Mouse (Mus musculus): ENCODE measurements around the gene Grk3. TPM values are rescaled to one million over a fixed set of nuclear protein-coding genes. Genes with fewer than 3 reads are reported as not detected.

Gene Grk3
- polyA plus RNA-seq, 1 experiment from 2014 or later = 20.6 TPM

- Histone ChIP-seq H3K27me3 (no peaks in the 10 kb centered on the region), H3K4me1 (peaks cover 8% of the 10 kb centered on the region; the same call in 1 of the 2 replicates), H3K4me2 (no peak overlapping the region), H3K27ac (no peak overlapping the region), H3K9me3 (no peaks in the 10 kb centered on the region), H3K36me3 (no peaks in the 10 kb centered on the region), H3K4me3 (no peak overlapping the region), H3K9ac (no peak overlapping the region)
- ATAC-seq (ENCODE audit: borderline replicate concordance, extremely low read depth, low FRiP score, low TSS enrichment) = no peak; the same call in 1 of the 2 replicates
- 63% methylated on average over 7 of the region's 7 CpGs for WGBS
Observed at GRCm38 (mm10) chr5:113005941-113006391, 9.6 kb downstream of the Grk3 start.

DNA sequence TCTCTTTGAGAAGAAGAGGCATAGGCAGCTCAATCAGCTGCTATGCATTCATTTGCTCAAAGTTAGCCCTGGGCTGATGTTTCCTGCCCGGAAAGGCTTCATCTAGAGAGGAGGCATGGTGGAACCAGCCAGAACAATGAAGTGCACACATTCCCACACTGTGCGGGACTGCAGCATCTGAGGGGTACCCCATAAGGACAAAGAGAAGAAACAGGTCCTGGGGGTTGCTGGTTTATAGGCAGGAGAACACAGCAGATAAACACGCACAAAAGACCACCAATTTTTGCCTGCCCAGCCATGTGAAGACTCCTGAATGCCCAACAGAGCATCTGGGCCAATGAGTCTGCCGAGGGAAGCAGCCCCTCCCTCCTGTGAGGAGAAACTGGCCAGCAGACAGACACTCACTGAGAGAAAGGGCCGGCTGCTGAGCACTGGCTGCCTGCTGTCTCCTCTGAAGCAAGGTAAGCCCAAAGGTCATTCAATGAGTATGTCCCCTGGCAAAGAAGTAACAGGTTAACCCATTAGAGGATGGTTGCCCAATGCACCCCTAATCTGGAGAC, 12.7 kb downstream of the Grk3 start:
- no peak overlapping the region for H3K9ac ChIP-seq
- H3K4me1 ChIP-seq = no peaks in the 10 kb centered on the region
- H3K36me3 ChIP-seq = no peaks in the 10 kb centered on the region
- no peaks in the 10 kb centered on the region for H3K9me3 ChIP-seq
- H3K4me3 ChIP-seq = no peak overlapping the region
- no peak overlapping the region for H3K4me2 ChIP-seq
- WGBS = 52% methylated on average over 5 of the region's 5 CpGs
- H3K27me3 ChIP-seq = no peaks in the 10 kb centered on the region
- ATAC-seq (ENCODE audit: borderline replicate concordance, extremely low read depth, low FRiP score, low TSS enrichment) = no peak
- H3K27ac ChIP-seq = no peak overlapping the region

GRCm38 (mm10) chr5:112999227-112999626, 16.4 kb downstream of the Grk3 start:
- no peak for ATAC-seq (ENCODE audit: borderline replicate concordance, extremely low read depth, low FRiP score, low TSS enrichment)
- H3K27me3 ChIP-seq = no peaks in the 10 kb centered on the region
- H3K27ac ChIP-seq = no peak overlapping the region
- whole genome bisulfite sequencing = 76% methylated on average over 8 of the region's 8 CpGs
- H3K4me2 ChIP-seq = no peak overlapping the region
- H3K36me3 ChIP-seq = peaks cover 11% of the 10 kb centered on the region
- no peak overlapping the region for H3K4me3 ChIP-seq
- no peak overlapping the region for H3K9ac ChIP-seq
- no peaks in the 10 kb centered on the region for H3K9me3 ChIP-seq
- H3K4me1 ChIP-seq = no peaks in the 10 kb centered on the region

DNA sequence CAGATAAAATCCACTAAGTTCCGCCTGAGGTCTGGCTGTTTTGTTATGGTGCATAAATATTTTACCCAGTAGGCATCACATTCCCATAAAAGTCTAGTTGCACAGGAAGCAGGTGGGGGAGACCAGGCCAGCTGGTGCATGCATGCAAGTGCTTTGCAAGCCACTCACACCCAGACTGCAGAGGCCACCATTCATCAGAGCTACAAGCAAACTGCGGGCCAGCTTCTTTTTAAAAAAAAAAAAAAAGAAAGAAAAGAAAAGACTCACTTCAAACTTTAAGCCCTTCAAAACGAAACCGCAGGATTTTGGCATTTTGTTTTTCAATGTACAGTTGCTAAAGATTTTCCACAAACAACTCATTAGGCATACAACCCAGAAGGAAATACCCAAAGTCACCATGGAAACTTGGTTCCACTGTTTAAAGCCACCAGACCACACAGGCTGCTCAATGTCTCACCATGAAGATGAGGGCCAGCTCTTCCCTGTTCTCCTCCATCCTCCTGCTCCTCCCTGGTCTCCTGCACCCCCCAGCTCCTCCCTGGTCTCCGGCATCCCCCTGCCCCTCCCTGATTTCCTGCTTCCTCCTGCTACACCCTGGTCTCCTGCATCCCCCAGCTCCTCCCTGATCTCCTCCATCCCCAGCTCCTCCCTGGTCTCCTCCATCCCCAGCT, 17.9 kb downstream of the Grk3 start:
- H3K4me2 ChIP-seq = no peak overlapping the region
- H3K36me3 ChIP-seq = peaks cover 11% of the 10 kb centered on the region
- no peak for ATAC-seq (ENCODE audit: borderline replicate concordance, extremely low read depth, low FRiP score, low TSS enrichment)
- no peaks in the 10 kb centered on the region for H3K4me1 ChIP-seq
- H3K9ac ChIP-seq = no peak overlapping the region
- H3K9me3 ChIP-seq = no peaks in the 10 kb centered on the region
- no peak overlapping the region for H3K4me3 ChIP-seq
- WGBS = 65% methylated on average over 5 of the region's 5 CpGs
- H3K27me3 ChIP-seq = no peaks in the 10 kb centered on the region
- no peak overlapping the region for H3K27ac ChIP-seq

DNA sequence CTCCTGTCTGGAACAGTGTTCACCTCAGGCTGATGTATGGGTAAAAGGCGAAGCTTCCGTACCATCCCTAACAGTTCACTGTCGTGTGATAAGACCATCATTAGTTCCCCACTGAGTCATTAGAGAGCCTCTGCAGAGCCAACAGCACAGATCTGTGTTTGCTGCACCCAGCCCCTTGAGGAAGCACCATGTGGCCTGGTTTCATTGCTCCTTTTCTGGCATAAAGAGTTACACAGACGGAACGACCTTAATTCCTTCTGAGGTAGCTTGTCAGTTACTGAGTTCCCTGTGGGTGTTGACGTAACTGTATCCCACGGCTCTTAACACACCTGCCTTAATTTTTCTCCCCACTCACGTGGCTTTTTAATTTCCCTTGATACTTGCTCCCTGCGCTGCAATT, 24.3 kb downstream of the Grk3 start:
- no peak overlapping the region for H3K27ac ChIP-seq
- WGBS = 79% methylated on average over 9 of the region's 9 CpGs

DNA sequence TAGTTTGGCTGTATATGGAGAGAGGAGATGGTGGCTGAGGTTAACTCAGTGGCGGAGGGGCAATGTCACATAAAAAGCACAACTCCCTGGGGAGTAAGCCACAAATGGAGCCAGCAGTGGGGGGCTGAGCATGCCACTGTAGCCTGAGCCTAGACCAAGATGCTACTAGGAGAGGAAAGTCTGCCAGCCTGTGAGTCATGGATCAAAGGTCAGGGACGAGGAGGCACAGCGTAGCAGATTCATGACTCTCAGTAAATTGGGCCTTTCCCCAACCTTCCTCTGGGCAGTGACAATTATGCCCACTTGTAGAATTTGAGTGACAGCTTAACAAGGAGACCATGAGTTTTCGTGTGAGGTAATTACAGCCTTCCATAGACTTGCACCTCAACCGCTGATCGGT, 33.7 kb downstream of the Grk3 start:
- H3K27me3 ChIP-seq = no peaks in the 10 kb centered on the region
- H3K27ac ChIP-seq = no peak overlapping the region
- 86% methylated on average over 6 of the region's 6 CpGs for WGBS
- H3K9ac ChIP-seq = no peak overlapping the region
- H3K36me3 ChIP-seq = no peaks in the 10 kb centered on the region
- no peak for ATAC-seq (ENCODE audit: borderline replicate concordance, extremely low read depth, low FRiP score, low TSS enrichment)
- no peak overlapping the region for H3K4me3 ChIP-seq
- H3K4me1 ChIP-seq = no peaks in the 10 kb centered on the region
- no peaks in the 10 kb centered on the region for H3K9me3 ChIP-seq
- H3K4me2 ChIP-seq = no peak overlapping the region

More for the DNA sequence above, 24.3 kb downstream of the Grk3 start:
- no peak for ATAC-seq (ENCODE audit: borderline replicate concordance, extremely low read depth, low FRiP score, low TSS enrichment)
- H3K9ac ChIP-seq = no peak overlapping the region
- no peak overlapping the region for H3K4me2 ChIP-seq
- H3K27me3 ChIP-seq = no peaks in the 10 kb centered on the region
- H3K4me3 ChIP-seq = no peak overlapping the region
- no peaks in the 10 kb centered on the region for H3K9me3 ChIP-seq
- H3K4me1 ChIP-seq = no peaks in the 10 kb centered on the region
- peaks cover 10% of the 10 kb centered on the region for H3K36me3 ChIP-seq

DNA sequence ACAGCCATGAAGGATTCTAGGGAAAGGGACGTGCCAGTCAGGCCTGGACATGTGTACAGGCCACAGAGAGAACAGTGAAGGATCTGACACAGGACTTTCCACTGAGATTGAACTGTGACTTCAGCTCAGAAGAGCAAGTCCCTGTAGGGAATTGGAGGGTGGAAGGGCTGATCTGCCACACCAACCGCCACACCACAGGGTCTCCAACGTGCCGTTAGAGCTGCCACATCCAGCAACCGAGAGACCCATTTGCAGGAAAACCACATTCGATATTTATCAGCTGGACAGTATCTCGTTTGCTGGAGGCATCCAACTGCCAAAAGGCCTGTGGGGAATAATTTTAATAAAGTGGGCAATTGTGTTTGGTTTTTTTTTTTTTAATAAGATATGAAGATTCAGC, 35.9 kb downstream of the Grk3 start:
- no peaks in the 10 kb centered on the region for H3K9me3 ChIP-seq
- 91% methylated on average over 7 of the region's 7 CpGs for WGBS
- H3K4me1 ChIP-seq = no peaks in the 10 kb centered on the region
- no peaks in the 10 kb centered on the region for H3K36me3 ChIP-seq
- no peak overlapping the region for H3K9ac ChIP-seq
- H3K4me2 ChIP-seq = no peak overlapping the region
- no peaks in the 10 kb centered on the region for H3K27me3 ChIP-seq
- no peak overlapping the region for H3K27ac ChIP-seq
- no peak overlapping the region for H3K4me3 ChIP-seq
- ATAC-seq (ENCODE audit: borderline replicate concordance, extremely low read depth, low FRiP score, low TSS enrichment) = no peak

- H3K4me2 ChIP-seq = no peak overlapping the region
- no peaks in the 10 kb centered on the region for H3K27me3 ChIP-seq
- H3K9ac ChIP-seq = no peak overlapping the region
- H3K4me3 ChIP-seq = no peak overlapping the region
- ATAC-seq (ENCODE audit: borderline replicate concordance, extremely low read depth, low FRiP score, low TSS enrichment) = no peak
- WGBS = 86% methylated on average over 9 of the region's 9 CpGs
- H3K9me3 ChIP-seq = no peaks in the 10 kb centered on the region
- no peaks in the 10 kb centered on the region for H3K36me3 ChIP-seq
- H3K27ac ChIP-seq = no peak overlapping the region
- H3K4me1 ChIP-seq = no peaks in the 10 kb centered on the region
Observed at GRCm38 (mm10) chr5:112979195-112979594, 36.4 kb downstream of the Grk3 start.

GRCm38 (mm10) chr5:112977089-112977488, 38.5 kb downstream of the Grk3 start:
- Histone ChIP-seq H3K9ac (no peak overlapping the region), H3K36me3 (no peaks in the 10 kb centered on the region), H3K9me3 (no peaks in the 10 kb centered on the region), H3K27ac (no peak overlapping the region), H3K4me2 (no peak overlapping the region), H3K27me3 (no peaks in the 10 kb centered on the region), H3K4me3 (no peak overlapping the region), H3K4me1 (peaks cover 13% of the 10 kb centered on the region)
- ATAC-seq (ENCODE audit: borderline replicate concordance, extremely low read depth, low FRiP score, low TSS enrichment) = no peak
- WGBS = 56% methylated on average over 5 of the region's 5 CpGs

GRCm38 (mm10) chr5:112973596-112973995, 42.0 kb downstream of the Grk3 start:
- 0 out of 2 replicates have a peak, but pooled peaks have one; percentile 33 for ATAC-seq (ENCODE audit: borderline replicate concordance, extremely low read depth, low FRiP score, low TSS enrichment)
- Histone ChIP-seq H3K36me3 (no peaks in the 10 kb centered on the region), H3K4me2 (no peak overlapping the region), H3K4me1 (peaks cover 13% of the 10 kb centered on the region), H3K27ac (no peak overlapping the region), H3K9me3 (no peaks in the 10 kb centered on the region), H3K9ac (no peak overlapping the region), H3K27me3 (no peaks in the 10 kb centered on the region), H3K4me3 (no peak overlapping the region)
- WGBS = 38% methylated on average over 7 of the region's 7 CpGs

DNA sequence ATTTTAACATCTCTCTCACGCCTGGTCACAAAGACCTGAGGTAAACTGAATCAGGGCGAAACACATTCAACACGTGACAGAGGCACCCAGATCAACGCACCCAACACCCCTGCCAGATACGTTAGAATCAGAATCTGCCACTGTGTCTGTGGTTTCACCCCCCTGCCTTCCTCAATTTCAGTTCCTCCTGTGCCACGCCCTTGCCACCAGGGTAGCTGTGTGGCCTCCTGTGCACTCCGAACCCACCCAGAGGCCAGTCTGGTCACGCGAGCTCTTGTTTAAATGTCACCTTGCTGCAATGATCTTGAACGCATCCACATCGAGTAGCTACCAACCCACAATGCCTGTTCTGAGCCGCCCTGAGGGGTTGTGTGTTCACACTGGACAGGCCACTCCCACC, 43.3 kb downstream of the Grk3 start:
- Histone ChIP-seq H3K27me3 (no peaks in the 10 kb centered on the region), H3K36me3 (no peaks in the 10 kb centered on the region), H3K9me3 (no peaks in the 10 kb centered on the region), H3K27ac (no peak overlapping the region), H3K4me2 (no peak overlapping the region), H3K9ac (no peak overlapping the region), H3K4me3 (no peak overlapping the region), H3K4me1 (peaks cover 13% of the 10 kb centered on the region)
- ATAC-seq (ENCODE audit: borderline replicate concordance, extremely low read depth, low FRiP score, low TSS enrichment) = no peak
- 85% methylated on average over 12 of the region's 12 CpGs for WGBS

DNA sequence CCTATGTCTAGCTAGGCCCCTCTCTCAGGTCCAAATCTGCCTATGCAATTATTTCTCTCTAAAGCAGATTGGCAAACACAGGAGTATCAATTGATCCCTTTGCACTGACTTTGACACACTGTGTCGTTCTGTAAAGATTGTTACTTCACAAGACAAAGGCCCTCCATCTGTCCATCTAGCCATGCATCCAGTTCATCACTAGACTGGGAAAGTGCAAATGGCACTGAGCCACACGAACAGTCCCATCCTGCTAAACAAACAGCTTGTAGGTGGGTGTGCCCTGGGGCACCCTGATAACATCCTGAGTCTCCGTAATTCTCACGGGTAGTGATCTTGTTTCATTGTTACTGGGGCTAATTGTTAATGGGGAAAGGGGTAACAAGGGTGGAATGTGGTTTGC, 52.1 kb downstream of the Grk3 start:
- Histone ChIP-seq H3K27me3 (no peaks in the 10 kb centered on the region), H3K4me2 (no peak overlapping the region), H3K9me3 (no peaks in the 10 kb centered on the region), H3K4me1 (peaks cover 10% of the 10 kb centered on the region; the same call in 1 of the 2 replicates), H3K9ac (no peak overlapping the region), H3K27ac (no peak overlapping the region), H3K4me3 (no peak overlapping the region), H3K36me3 (no peaks in the 10 kb centered on the region)
- 55% methylated on average over 4 of the region's 4 CpGs for WGBS
- ATAC-seq (ENCODE audit: borderline replicate concordance, extremely low read depth, low FRiP score, low TSS enrichment) = no peak
